Mouse (Mus musculus): ENCODE measurements around the gene Ssr2. TPM values are rescaled to one million over a fixed set of nuclear protein-coding genes. Genes with fewer than 3 reads are reported as not detected.

The Ssr2 gene
- total RNA-seq, 2 experiments from 2014 or later: 93.9 to 108 TPM

Small RNAs within 50 kb of the gene (microRNA-seq; reads per million reads assigned to microRNA genes)
- gene Mir1905: 0 reads per million in 2 experiments

Other genes with a start within 250 kb of the Ssr2 start
- 1 to 10 TPM; 1.3 to 1.4 TPM for gene Tmem79, start 239.7 kb upstream of the Ssr2 start, total RNA-seq (2021)
- 10 to 100 TPM; 63.7 to 71.6 TPM for gene Smg5, start 239.6 kb upstream of the Ssr2 start, total RNA-seq (2021)
- 10 to 100 TPM; 10.9 to 12.7 TPM for gene Paqr6, start 211.3 kb upstream of the Ssr2 start, total RNA-seq (2021)
- under 1 TPM; 0.30 to 0.40 TPM for gene Bglap3, start 203.1 kb upstream of the Ssr2 start, total RNA-seq (2021)
- not detected for gene Bglap2, start 197.2 kb upstream of the Ssr2 start, total RNA-seq (2021)
- 1 to 10 TPM in 1 of 2 experiments, not detected in 1; 1.3 TPM for gene Bglap, start 191.4 kb upstream of the Ssr2 start, total RNA-seq (2021)
- gene Pmf1, start 165.5 kb upstream of the Ssr2 start, total RNA-seq (2021): 1 to 10 TPM; 4.5 to 5.6 TPM
- gene Slc25a44, start 150.7 kb upstream of the Ssr2 start, total RNA-seq (2021): 10 to 100 TPM; 74.3 to 75.8 TPM
- 10 to 100 TPM; 33.3 to 42.8 TPM for gene Sema4a, start 114.7 kb upstream of the Ssr2 start, total RNA-seq (2021)
- 10 to 100 TPM; 35.6 to 38.8 TPM for gene Lmna, start 65.9 kb upstream of the Ssr2 start, total RNA-seq (2021)
- gene Mex3a, start 43.5 kb upstream of the Ssr2 start, total RNA-seq (2021): 1 to 10 TPM; 4.3 to 4.6 TPM
- not detected for gene Rab25, start 27.6 kb upstream of the Ssr2 start, total RNA-seq (2021)
- 100 to 1,000 TPM in 1 of 2 experiments, 10 to 100 TPM in 1; 99.5 to 115 TPM for gene Lamtor2, start 22.8 kb upstream of the Ssr2 start, total RNA-seq (2021)
- 100 to 1,000 TPM; 113 to 114 TPM for gene Ubqln4, start 22.1 kb upstream of the Ssr2 start, total RNA-seq (2021)
- 100 to 1,000 TPM; 232 to 289 TPM for gene Arhgef2, start 30.1 kb downstream of the Ssr2 start, total RNA-seq (2021)
- gene Rxfp4, start 77.3 kb downstream of the Ssr2 start, total RNA-seq (2021): not detected
- gene Khdc4, start 109.9 kb downstream of the Ssr2 start, total RNA-seq (2021): 10 to 100 TPM; 46.3 to 53.9 TPM
- 10 to 100 TPM; 45.3 to 46.9 TPM for gene Rit1, start 141.0 kb downstream of the Ssr2 start, total RNA-seq (2021)
- gene Syt11, start 199.3 kb downstream of the Ssr2 start, total RNA-seq (2021): 100 to 1,000 TPM; 502 to 559 TPM

All from layer of hippocampus, postnatal 25 days (tissue).